In genomic region chr13:36724533-36725470, GRCm38 (mm10) we compare ENCODE assay signal across 8 mouse cellular contexts. TPM values are rescaled to one million over a fixed set of nuclear protein-coding genes. Genes with fewer than 3 reads are reported as not detected.
DNase-seq lines count a peak whose midpoint lies in the region; ATAC-seq and TF ChIP-seq lines count a peak whose summit lies in the region.

No protein-coding gene starts in this region.

- peaks cover 4% of the 10 kb centered on the region; the same call in 1 of the 2 replicates for H3K9me3 ChIP-seq in lung, embryonic 16.5 days (ENCODE audit: control insufficient read depth, low read length)

- DNase-seq in lung, postnatal 4 days = no peak
- peak; percentile 50 for DNase-seq in embryo, embryonic 10 days (ENCODE audit: low spot score)
- DNase-seq in heart, postnatal 10 days = peak; percentile 28 to 34
- peak; percentile 64 to 67 for DNase-seq in left cerebral cortex, postnatal 14 days (ENCODE audit: low spot score in 2 of 2)
- DNase-seq in B cell, adult 2 months = no peak
- no peak for DNase-seq in adrenal gland, postnatal 25 days

- 0 out of 2 replicates have a peak, but pooled peaks have one; percentile 37 for ATAC-seq in lung, embryonic 16.5 days (ENCODE audit: low read depth)

- H3K27ac ChIP-seq in lung, embryonic 16.5 days (ENCODE audit: low read length) = no peak overlapping the region

- H3K9ac ChIP-seq in lung, embryonic 16.5 days (ENCODE audit: low read length) = no peak overlapping the region

- peak overlapping the region; percentile 29 for H3K4me3 ChIP-seq in lung, embryonic 16.5 days (ENCODE audit: low read length)
- H3K4me3 ChIP-seq in myocyte = no peak overlapping the region

- H3K79me2 ChIP-seq in myocyte (ENCODE audit: control insufficient read depth, insufficient read depth) = no peaks in the 10 kb centered on the region

- intact Hi-C loops in heart, postnatal 10 days (cut with DNase I) = loop anchor here (5.0 to 10.0 kb wide), 2 partner anchors 443 to 710 kb away; no protein-coding TSS in a partner anchor
- intact Hi-C loops in left cerebral cortex, postnatal 14 days (cut with DNase I) = loop anchor here (5.0 to 10.0 kb wide), 3 partner anchors 220 to 608 kb away; partner anchors contain the start of genes Fars2 and Lyrm4

- H3K4me1 ChIP-seq in lung, embryonic 16.5 days (replicated peaks; ENCODE audit: control insufficient read depth, insufficient read depth, low read length) = peaks cover 14% of the 10 kb centered on the region

- peaks cover 82% of the 10 kb centered on the region for H3K27me3 ChIP-seq in lung, embryonic 16.5 days (ENCODE audit: control insufficient read depth, insufficient read depth, low read depth, low read length)
- no peaks in the 10 kb centered on the region for H3K27me3 ChIP-seq in myocyte (ENCODE audit: control insufficient read depth, insufficient read depth, insufficient read length)

- WGBS in lung, embryonic 16.5 days = 2% methylated on average over 40 of the region's 40 CpGs

- no peak for TF ChIP-seq POLR2A in myocyte (IDR thresholded peaks at IDR 0.05; ENCODE audit: insufficient read length, low read depth)

- no peak overlapping the region for H3ac ChIP-seq in myocyte (ENCODE audit: control insufficient read depth, insufficient read length)

- no peaks in the 10 kb centered on the region for H3K36me3 ChIP-seq in lung, embryonic 16.5 days (ENCODE audit: control insufficient read depth, insufficient read depth, low read length)
- no peaks in the 10 kb centered on the region for H3K36me3 ChIP-seq in myocyte (ENCODE audit: control insufficient read depth, insufficient read depth)

- H3K4me2 ChIP-seq in lung, embryonic 16.5 days (ENCODE audit: low read depth, low read length) = peak overlapping the region; percentile 50
- peak overlapping the region; percentile 12 for H3K4me2 ChIP-seq in myocyte (ENCODE audit: low read depth)

TF ChIP-seq in myocyte, 11 proteins besides CTCF, POLR2A, EP300 and RAD21:
- TF ChIP-seq TCF3 (IDR thresholded peaks at IDR 0.05; ENCODE audit: insufficient read length, low read depth) = no peak
- TF ChIP-seq SRF (IDR thresholded peaks at IDR 0.05; ENCODE audit: control insufficient read depth, insufficient read length, low read depth) = no peak
- TF ChIP-seq MYOD1 (IDR thresholded peaks at IDR 0.05; ENCODE audit: control insufficient read depth in 1 of 3, insufficient read length in 2 of 3, low read depth in 2 of 3) = no peak
- no peak for TF ChIP-seq MYOG (IDR thresholded peaks at IDR 0.05; ENCODE audit: control insufficient read depth in 1 of 3, insufficient read depth in 1 of 3, insufficient read length in 2 of 3, low read depth in 2 of 3)
- TF ChIP-seq CEBPB (IDR thresholded peaks at IDR 0.05; ENCODE audit: insufficient read depth, poor library complexity, severe bottlenecking) = no peak
- TF ChIP-seq REST (IDR thresholded peaks at IDR 0.05; ENCODE audit: insufficient read depth, insufficient read length) = no peak
- no peak for TF ChIP-seq MAX (IDR thresholded peaks at IDR 0.05; ENCODE audit: low read depth)
- TF ChIP-seq POLR2AphosphoS2 (IDR thresholded peaks at IDR 0.05; ENCODE audit: insufficient read length, low read depth) = no peak
- no peak for TF ChIP-seq E2F4 (IDR thresholded peaks at IDR 0.05; ENCODE audit: insufficient read depth)
- TF ChIP-seq USF1 (IDR thresholded peaks at IDR 0.05; ENCODE audit: low read depth) = no peak
- no peak for TF ChIP-seq TCF12 (IDR thresholded peaks at IDR 0.05; ENCODE audit: insufficient read depth, poor library complexity, severe bottlenecking)

RNA-seq across cellular contexts. Expression of gene Nrn1, which starts 10.1 kb away (rescaled TPM):
- polyA plus RNA-seq in lung, embryonic 16.5 days (2015; fragmentation: Nextera tagmentation; extraction: Ambion mirVana) = 0.54 and 1.5 TPM in 2 replicates
- total RNA-seq in heart, postnatal 10 days (2021) = 1 to 10 TPM in 1 of 2 experiments, under 1 TPM in 1; 0.94 to 1.1 TPM
- 100 to 1,000 TPM; 259 to 287 TPM for total RNA-seq in left cerebral cortex, postnatal 14 days (2021)
- 5.1 TPM for polyA plus RNA-seq in myocyte (2012; fragmentation: generic; extraction: Trizol)
- total RNA-seq in adrenal gland, postnatal 25 days (2021) = 5.3 and 5.9 TPM in 2 replicates

Comparison
In these comparisons a context has a peak if more than half of its experiments do, and no peak if none do; other contexts are left out.
1. DNase-seq: peak in embryo, embryonic 10 days (single experiment), heart, postnatal 10 days (2 of 2) and left cerebral cortex, postnatal 14 days (2 of 2); none in lung, postnatal 4 days (0 of 2), B cell, adult 2 months (0 of 2) and adrenal gland, postnatal 25 days (single experiment).
2. RNA of gene Nrn1, which starts 10.1 kb away (total RNA-seq): 259 to 287 TPM in left cerebral cortex, postnatal 14 days; 5.3 to 5.9 TPM in adrenal gland, postnatal 25 days and 0.94 to 1.1 TPM in heart, postnatal 10 days; every median in the first group is over 10 times any median in the second.